Mouse (Mus musculus) ovary, postnatal 14 days (tissue): ENCODE data around the gene E130208F15Rik.

Experiments
- DNase-seq: peaks from one replicate; pipeline ENCODE4 v3.0.0; 2022; ENCODE audit warnings: low spot score

Gene E130208F15Rik

DNA sequence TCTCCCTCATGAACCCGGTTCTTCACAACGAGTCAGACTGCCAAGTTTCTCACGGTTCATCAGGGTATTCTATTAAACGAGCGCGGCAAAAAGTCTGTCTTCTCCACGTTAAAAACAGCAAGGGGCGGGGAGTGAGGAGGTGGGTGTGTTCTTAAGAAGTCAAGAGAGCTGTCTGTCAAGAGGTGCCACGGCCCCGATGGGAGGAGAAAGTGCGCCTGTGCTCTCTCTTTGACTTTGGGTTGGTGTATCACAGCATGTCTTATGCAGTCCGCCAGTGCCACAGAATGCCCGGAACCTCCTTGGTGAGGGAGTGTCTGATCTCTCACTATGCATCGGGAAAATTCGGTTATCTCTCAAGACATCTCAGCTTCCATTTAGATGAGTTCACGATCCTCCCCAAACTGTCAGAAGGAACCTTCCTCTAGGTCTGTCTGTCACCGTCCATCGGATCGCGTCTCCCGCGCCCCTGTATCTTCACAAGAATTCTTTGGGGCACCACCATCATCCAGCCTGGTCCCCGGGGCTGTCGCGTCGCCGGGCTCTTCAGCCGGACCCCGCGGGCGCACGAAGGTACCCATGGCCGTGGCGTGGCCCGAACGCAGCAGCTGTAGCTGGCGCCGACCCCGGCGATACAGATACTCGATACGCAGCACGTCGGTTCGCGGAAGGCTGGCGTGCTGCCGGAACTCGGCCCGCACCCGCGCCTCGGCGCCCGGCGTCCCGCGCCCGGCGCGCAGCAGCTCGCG, at the start of gene E130208F15Rik:
E130208F15Rik (plus strand) TSS at position 202 of the 746 bp plus-strand sequence.
- DNase-seq, result peak; percentile 29

DNA sequence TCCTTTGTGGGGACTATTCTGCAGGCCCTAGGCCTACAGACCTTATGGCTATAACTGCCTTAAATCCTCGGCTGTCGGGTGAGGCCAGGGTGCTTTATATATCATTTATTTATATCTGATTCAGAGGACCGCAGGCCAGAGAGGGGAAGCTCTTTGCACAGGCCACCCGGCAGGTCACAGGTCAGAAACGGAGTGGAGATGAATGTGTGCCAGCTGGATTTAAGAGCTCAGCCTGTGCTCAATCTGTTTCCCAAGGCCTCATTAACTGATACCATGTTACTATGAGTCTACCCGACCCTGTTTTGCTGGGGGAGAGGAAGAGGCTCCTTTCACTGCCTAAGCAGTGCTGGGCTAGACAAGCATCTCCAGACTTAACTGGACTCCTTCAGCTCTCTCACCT, 47.2 kb upstream of the E130208F15Rik start:
- DNase-seq, result no peak

DNA sequence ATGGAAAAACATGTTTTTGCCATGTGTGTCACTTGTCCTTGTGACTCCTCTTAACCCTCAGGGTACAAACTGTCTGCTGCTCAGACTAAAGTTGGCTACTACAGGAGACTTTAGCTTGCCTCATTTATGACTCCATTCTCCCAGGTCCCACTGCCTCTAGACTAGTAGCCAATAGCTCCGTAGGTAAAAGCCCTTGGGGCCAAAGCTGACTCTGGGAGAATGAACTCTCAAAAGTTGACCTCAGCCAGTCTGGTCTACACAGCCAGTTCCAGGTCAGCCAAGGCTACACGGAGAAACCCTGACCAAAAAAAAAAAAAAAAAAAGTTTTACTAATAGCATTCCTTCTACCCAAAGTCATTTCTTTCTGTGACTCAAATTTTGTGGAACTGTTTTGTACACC, 42.6 kb upstream of the E130208F15Rik start:
- DNase-seq, result no peak

GRCm38 (mm10) chr7:30279536-30279935, 42.0 kb upstream of the E130208F15Rik start:
- DNase-seq, result no peak

GRCm38 (mm10) chr7:30279951-30280669, 41.4 kb upstream of the E130208F15Rik start, which contains the start of the genes Thap8 and Wdr62:
Gene Thap8, plus strand, starts transcription at chr7:30280094.
Gene Wdr62, minus strand, starts transcription at chr7:30280419.
- DNase-seq, result peak; percentile 90

DNA sequence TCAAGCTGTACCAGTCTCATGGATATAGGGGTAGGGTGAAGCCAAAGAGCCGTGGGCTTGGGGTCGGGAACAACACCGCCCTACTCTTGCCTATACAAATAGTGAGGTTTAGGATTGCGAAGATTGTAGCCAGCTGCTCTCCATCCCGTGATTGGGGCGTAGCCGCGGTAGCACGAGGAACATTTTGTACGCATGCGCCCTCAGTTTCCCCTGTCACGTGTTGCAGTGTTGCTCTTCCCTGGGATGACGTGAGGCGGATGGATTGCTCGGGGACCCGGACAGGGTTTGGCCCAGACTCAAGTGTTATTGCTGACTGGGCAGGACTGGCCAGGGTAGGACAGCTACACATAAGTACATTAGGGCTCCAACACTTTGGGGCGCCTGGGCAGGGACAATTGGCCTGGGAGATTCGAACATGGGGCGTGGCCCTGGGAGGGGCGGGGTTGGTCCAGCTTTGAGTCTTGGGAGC, 40.8 kb upstream of the E130208F15Rik start:
- peak; percentile 79 for DNase-seq

- DNase-seq, result no peak
Observed at GRCm38 (mm10) chr7:30281522-30281921, 40.0 kb upstream of the E130208F15Rik start.

DNA sequence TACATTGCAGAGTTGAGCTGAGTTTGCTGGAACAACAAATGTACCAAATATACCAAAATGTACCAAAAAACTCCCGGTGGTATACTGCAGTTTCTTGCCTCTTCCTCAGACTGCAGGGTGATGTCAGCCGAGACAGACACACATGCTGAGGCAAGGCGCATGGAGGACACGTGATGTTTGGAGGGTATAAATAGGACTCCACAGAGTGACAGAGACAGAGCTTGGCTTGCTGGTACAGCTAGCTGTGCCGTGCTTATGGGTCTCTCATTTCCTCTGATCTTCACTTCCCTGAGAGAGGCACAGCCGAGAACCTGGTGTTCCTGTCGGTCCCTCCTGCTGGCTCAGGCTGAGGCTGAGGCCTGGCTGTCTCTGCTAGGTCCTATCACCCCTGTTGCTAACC, 38.8 kb upstream of the E130208F15Rik start:
- no peak for DNase-seq

GRCm38 (mm10) chr7:30286701-30287410, 34.7 kb upstream of the E130208F15Rik start:
- no peak for DNase-seq

- no peak for DNase-seq
Observed at GRCm38 (mm10) chr7:30288046-30288445, 33.5 kb upstream of the E130208F15Rik start.

GRCm38 (mm10) chr7:30289071-30289713, 32.3 kb upstream of the E130208F15Rik start:
- no peak for DNase-seq

- DNase-seq, result no peak
Observed at GRCm38 (mm10) chr7:30289714-30290399, 31.7 kb upstream of the E130208F15Rik start.

DNA sequence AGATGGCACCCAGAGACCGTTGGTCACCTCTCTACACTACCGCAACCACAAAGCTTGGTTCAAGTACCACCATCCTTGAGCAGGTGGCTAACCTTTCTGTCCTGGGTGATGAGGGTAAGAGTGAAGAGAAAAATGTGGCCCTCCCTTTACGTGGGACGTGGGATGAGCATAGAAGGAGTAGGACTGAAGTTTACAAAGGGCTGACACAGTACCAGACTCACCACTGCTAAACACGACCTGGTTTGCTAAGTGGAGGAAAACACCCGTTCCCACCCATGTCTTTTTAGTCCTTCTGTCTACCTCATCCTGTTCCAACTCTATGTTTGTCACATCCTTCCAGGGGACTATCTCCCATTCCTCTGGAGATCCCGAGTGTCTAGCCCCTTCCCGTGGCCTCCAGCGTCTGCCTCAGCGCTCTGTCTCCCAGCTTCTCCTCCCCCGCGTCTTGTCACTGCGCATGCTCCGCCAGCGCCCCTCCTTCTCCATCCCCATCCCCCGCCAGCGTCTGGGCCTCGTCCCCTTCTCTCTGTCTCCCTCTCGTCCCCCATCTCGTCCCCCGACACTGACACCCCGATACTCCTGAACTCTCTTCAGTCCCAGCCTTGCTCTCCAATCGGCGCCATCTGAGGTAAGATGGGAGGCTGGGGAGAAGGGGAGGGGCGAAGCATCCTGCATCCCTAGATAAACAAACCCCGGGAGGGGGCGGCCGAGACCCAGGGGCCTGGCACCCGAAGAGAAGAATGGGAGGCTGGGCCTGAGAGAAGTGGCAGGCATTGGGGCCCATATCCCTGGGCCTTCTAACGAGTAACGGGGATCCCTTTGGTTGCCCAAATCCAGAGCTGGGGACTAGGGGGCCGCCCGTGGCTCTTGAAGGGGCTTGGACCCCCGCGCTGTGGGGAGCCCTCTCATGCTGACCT, 30.1 kb upstream of the E130208F15Rik start, which contains the start of gene Clip3:
Clip3 (plus strand) TSS at position 514 of the 917 bp plus-strand sequence.
- DNase-seq, result peak; percentile 79

GRCm38 (mm10) chr7:30293795-30294194, 27.7 kb upstream of the E130208F15Rik start:
- DNase-seq, result no peak

GRCm38 (mm10) chr7:30294296-30294695, 27.2 kb upstream of the E130208F15Rik start:
- DNase-seq, result no peak

GRCm38 (mm10) chr7:30295103-30295502, 26.4 kb upstream of the E130208F15Rik start:
- no peak for DNase-seq

- DNase-seq, result no peak
Observed at GRCm38 (mm10) chr7:30296816-30297215, 24.7 kb upstream of the E130208F15Rik start.

- DNase-seq, result no peak
Observed at GRCm38 (mm10) chr7:30297266-30297665, 24.3 kb upstream of the E130208F15Rik start.

DNA sequence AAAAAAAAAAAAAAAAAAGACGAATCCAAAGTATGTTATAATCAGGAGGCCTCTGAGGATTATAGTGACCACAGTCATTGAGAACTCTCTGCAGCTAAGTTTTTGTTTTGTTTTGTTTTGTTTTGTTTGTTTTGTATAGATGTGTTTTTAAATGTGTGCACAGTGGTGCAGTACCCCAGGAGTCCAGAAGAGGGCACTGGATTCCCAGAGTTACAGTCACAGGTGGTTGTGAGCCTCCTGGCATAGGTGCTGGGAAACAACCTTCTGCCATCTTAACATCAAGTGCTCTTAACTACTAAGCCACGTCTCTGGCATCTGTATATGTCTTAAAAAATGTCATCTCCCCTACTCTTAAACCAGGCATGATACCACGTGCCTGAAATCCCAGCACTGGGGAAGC, 20.6 kb upstream of the E130208F15Rik start:
- no peak for DNase-seq
